Comparison of ENCODE assay signal across 22 mouse cellular contexts in genomic region chr8:13461085-13461765, GRCm38 (mm10). TPM values are rescaled to one million over a fixed set of nuclear protein-coding genes. Genes with fewer than 3 reads are reported as not detected.
DNase-seq lines count a peak whose midpoint lies in the region; ATAC-seq and TF ChIP-seq lines count a peak whose summit lies in the region.
"Had no signal": no experiment of that assay in that cellular context is flagged by ENCODE, and none has a peak within 500 bp of the region (broad histone marks: within the 10 kb centered on the region; RNA-seq: fewer than 3 reads in every experiment).

No protein-coding gene starts in this region.

- peak; percentile 63 for DNase-seq in kidney, adult 2 months
- DNase-seq in adrenal gland, adult 2 months, result peak; percentile 81
- peak; percentile 64 for DNase-seq in adrenal gland, postnatal 14 days
- DNase-seq in kidney, postnatal 25 days, result peak; percentile 64 to 81
- no peak for DNase-seq in embryo, embryonic 9.5 days (ENCODE audit: extremely low spot score)
- no peak for DNase-seq in lung, postnatal 36 days
- no peak for DNase-seq in gastrocnemius, postnatal 4 days (ENCODE audit: low spot score in 2 of 2)

- TF ChIP-seq POLR2A in kidney, adult 2 months (IDR thresholded peaks at IDR 0.05; ENCODE audit: low read depth, low read length), result no peak

- ATAC-seq in kidney, embryonic 16.5 days (ENCODE audit: low FRiP score, low TSS enrichment), result no peak; the same call in 1 of the 2 replicates

- 41% methylated on average over 17 of the region's 17 CpGs for WGBS in kidney, adult 2 months
- WGBS in kidney, embryonic 16.5 days, result 53% methylated on average over 17 of the region's 17 CpGs

- peaks cover 30% of the 10 kb centered on the region for H3K4me1 ChIP-seq in kidney, adult 2 months (ENCODE audit: control insufficient read depth, insufficient read depth, low read length)
- peaks cover 25% of the 10 kb centered on the region for H3K4me1 ChIP-seq in kidney, embryonic 16.5 days (ENCODE audit: insufficient read depth, low read length)
- H3K4me1 ChIP-seq: embryonic facial prominence, embryonic 13.5 days; heart, embryonic 12.5 days; hindbrain, embryonic 12.5 days; intestine, embryonic 15.5 days; megakaryocyte, embryonic 14.5 days; neural tube, embryonic 15.5 days had no signal

- no peak overlapping the region for H3K4me3 ChIP-seq in kidney, adult 2 months (ENCODE audit: insufficient read depth, low read depth, low read length)
- no peak overlapping the region for H3K4me3 ChIP-seq in kidney, embryonic 16.5 days (ENCODE audit: low read length)
- H3K4me3 ChIP-seq: embryonic facial prominence, embryonic 13.5 days; heart, embryonic 12.5 days; hindbrain, embryonic 12.5 days; intestine, embryonic 15.5 days; layer of hippocampus, adult 2 months; liver, embryonic 15.5 days; megakaryocyte, embryonic 14.5 days; neural tube, embryonic 15.5 days had no signal

- H3K36me3 ChIP-seq in kidney, adult 2 months (ENCODE audit: control insufficient read depth, insufficient read depth, low read length), result no peaks in the 10 kb centered on the region
- no peaks in the 10 kb centered on the region for H3K36me3 ChIP-seq in kidney, embryonic 16.5 days (ENCODE audit: insufficient read depth, low read length)
- H3K36me3 ChIP-seq: embryonic facial prominence, embryonic 13.5 days; hindbrain, embryonic 12.5 days; intestine, embryonic 15.5 days; liver, embryonic 15.5 days had no signal

- H3K27me3 ChIP-seq in kidney, adult 2 months (replicated peaks; ENCODE audit: control insufficient read depth, insufficient read depth, low read length), result no peaks in the 10 kb centered on the region
- H3K27me3 ChIP-seq in kidney, embryonic 16.5 days (ENCODE audit: insufficient read depth, low read length), result no peaks in the 10 kb centered on the region
- H3K27me3 ChIP-seq: embryonic facial prominence, embryonic 13.5 days; heart, embryonic 12.5 days; hindbrain, embryonic 12.5 days; intestine, embryonic 15.5 days; liver, embryonic 15.5 days; neural tube, embryonic 15.5 days had no signal

- H3K9me3 ChIP-seq in kidney, embryonic 16.5 days (ENCODE audit: low read length), result no peaks in the 10 kb centered on the region
- H3K9me3 ChIP-seq: embryonic facial prominence, embryonic 13.5 days; hindbrain, embryonic 12.5 days; intestine, embryonic 15.5 days; liver, embryonic 15.5 days; megakaryocyte, embryonic 14.5 days; neural tube, embryonic 15.5 days had no signal

- H3K9ac ChIP-seq in kidney, embryonic 16.5 days (replicated peaks; ENCODE audit: low read length), result no peak overlapping the region
- H3K9ac ChIP-seq: embryonic facial prominence, embryonic 13.5 days; heart, embryonic 12.5 days; hindbrain, embryonic 12.5 days; intestine, embryonic 15.5 days; liver, embryonic 15.5 days; neural tube, embryonic 15.5 days had no signal

- H3K27ac ChIP-seq in kidney, adult 2 months (ENCODE audit: insufficient read depth, low read depth, low read length), result no peak overlapping the region; the same call in 1 of the 2 replicates
- H3K27ac ChIP-seq in kidney, embryonic 16.5 days (ENCODE audit: low read length), result no peak overlapping the region
- H3K27ac ChIP-seq: embryonic facial prominence, embryonic 13.5 days; hindbrain, embryonic 12.5 days; intestine, embryonic 15.5 days; layer of hippocampus, adult 2 months; liver, embryonic 15.5 days; neural tube, embryonic 15.5 days; stomach, postnatal 0 days had no signal

- no peak overlapping the region for H3K4me2 ChIP-seq in kidney, embryonic 16.5 days (replicated peaks; ENCODE audit: low read depth, low read length)
- H3K4me2 ChIP-seq: embryonic facial prominence, embryonic 13.5 days; heart, embryonic 12.5 days; hindbrain, embryonic 12.5 days; intestine, embryonic 15.5 days; liver, embryonic 15.5 days; neural tube, embryonic 15.5 days had no signal

- TF ChIP-seq CTCF in kidney, adult 2 months (conservative IDR thresholded peaks at IDR 0.05; ENCODE audit: insufficient read depth, insufficient read length, low read depth, low read length), result no peak

RNA-seq across cellular contexts. Expression of gene Tmem255b, which starts 26.2 kb away (rescaled TPM):
- 1.3 and 1.8 TPM in 2 replicates for polyA plus RNA-seq in kidney, adult 2 months (2012; rRNA removed)
- polyA plus RNA-seq in kidney, embryonic 16.5 days (2015; fragmentation: Nextera tagmentation; extraction: Ambion mirVana), result 0.95 and 1.4 TPM in 2 replicates
- 1 to 10 TPM in 1 of 2 experiments, under 1 TPM in 1; 0.49 to 1.4 TPM for total RNA-seq in adrenal gland, adult 2 months (2021)
- polyA plus RNA-seq in adrenal gland, adult 2 months (2012; rRNA removed), result 3.2 and 5.7 TPM in 2 replicates
- 3.1 and 3.6 TPM in 2 replicates for total RNA-seq in adrenal gland, postnatal 14 days (2021)
- total RNA-seq in gastrocnemius, postnatal 4 days (2021), result 1 to 10 TPM; 3.0 to 5.5 TPM
- polyA plus RNA-seq: C2C12; forebrain, embryonic 14.5 days; liver, embryonic 15.5 days had no signal

RNA-seq across cellular contexts. Expression of gene Gas6, which starts 33.1 kb away (rescaled TPM):
- 461 and 486 TPM in 2 replicates for polyA plus RNA-seq in kidney, adult 2 months (2012; rRNA removed)
- 70.1 and 76.9 TPM in 2 replicates for polyA plus RNA-seq in kidney, embryonic 16.5 days (2015; fragmentation: Nextera tagmentation; extraction: Ambion mirVana)
- total RNA-seq in adrenal gland, adult 2 months (2021), result 100 to 1,000 TPM; 127 to 450 TPM
- polyA plus RNA-seq in adrenal gland, adult 2 months (2012; rRNA removed), result 260 and 429 TPM in 2 replicates
- 76.0 and 81.6 TPM in 2 replicates for total RNA-seq in adrenal gland, postnatal 14 days (2021)
- 100 to 1,000 TPM; 111 to 121 TPM for total RNA-seq in gastrocnemius, postnatal 4 days (2021)

RNA-seq across cellular contexts. Expression of gene Grk1, which starts 56.3 kb away (rescaled TPM):
- polyA plus RNA-seq in kidney, adult 2 months (2012; rRNA removed), result 0.02 TPM in 1 of 2 replicates, not detected in the other
- polyA plus RNA-seq in kidney, embryonic 16.5 days (2015; fragmentation: Nextera tagmentation; extraction: Ambion mirVana), result not detected in 2 replicates
- total RNA-seq in adrenal gland, adult 2 months (2021), result not detected
- polyA plus RNA-seq in adrenal gland, adult 2 months (2012; rRNA removed), result not detected in 2 replicates
- total RNA-seq in adrenal gland, postnatal 14 days (2021), result 0.08 TPM in 1 of 2 replicates, not detected in the other
- total RNA-seq in gastrocnemius, postnatal 4 days (2021), result not detected
- total RNA-seq: layer of hippocampus, adult 2 months; left cerebral cortex, postnatal 25 days had no signal
- polyA plus RNA-seq: C2C12; heart, embryonic 12.5 days; hindbrain, embryonic 12.5 days; intestine, embryonic 15.5 days; liver, embryonic 15.5 days; lung, postnatal 0 days; midbrain, embryonic 14.5 days; neural tube, embryonic 15.5 days; stomach, postnatal 0 days had no signal

Comparison
In these comparisons a context has a peak if more than half of its experiments do, and no peak if none do; other contexts are left out.
1. DNase-seq: peak in kidney, adult 2 months (single experiment), adrenal gland, adult 2 months (single experiment), adrenal gland, postnatal 14 days (single experiment) and kidney, postnatal 25 days (2 of 2); none in embryo, embryonic 9.5 days (single experiment), lung, postnatal 36 days (single experiment) and gastrocnemius, postnatal 4 days (0 of 2).